Mouse (Mus musculus): ENCODE data around the gene Dmpk. TPM values are rescaled to one million over a fixed set of nuclear protein-coding genes. Genes with fewer than 3 reads are reported as not detected.
A peak's percentile ranks its signal among the peaks of the same experiment; 100 is the strongest.
"Not testable (repeated sequence)": the region's sequence is repeated elsewhere in the genome, so short reads cannot be mapped to it uniquely, and the experiment has no call there.

Gene Dmpk
- 10 to 100 TPM; 26.7 to 39.3 TPM for total RNA-seq (2021)

DNA sequence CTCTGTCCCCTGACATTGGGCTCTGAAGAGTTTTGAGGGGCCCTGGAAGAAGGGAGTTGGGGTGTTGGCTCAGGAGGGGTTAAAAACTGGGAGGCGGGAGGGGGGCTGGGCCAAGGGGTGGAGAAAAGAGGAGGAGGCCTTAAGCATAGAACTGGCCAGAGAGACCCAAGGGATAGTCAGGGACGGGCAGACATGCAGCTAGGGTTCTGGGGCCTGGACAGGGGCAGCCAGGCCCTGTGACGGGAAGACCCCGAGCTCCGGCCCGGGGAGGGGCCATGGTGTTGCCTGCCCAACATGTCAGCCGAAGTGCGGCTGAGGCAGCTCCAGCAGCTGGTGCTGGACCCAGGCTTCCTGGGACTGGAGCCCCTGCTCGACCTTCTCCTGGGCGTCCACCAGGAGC is at the start of gene Dmpk:
Gene Dmpk (plus strand): TSS at position 149 of the 400 bp plus-strand sequence.
- no peak for DNase-seq (ENCODE audit: extremely low spot score in 1 of 2, low spot score in 1 of 2)

GRCm38 (mm10) chr7:19044616-19045015 is 39.0 kb upstream of the Dmpk start:
- DNase-seq (ENCODE audit: extremely low spot score in 1 of 2, low spot score in 1 of 2), result no peak

- no peak for DNase-seq (ENCODE audit: extremely low spot score in 1 of 2, low spot score in 1 of 2)
These were observed 37.2 kb upstream of the Dmpk start for GRCm38 (mm10) chr7:19046286-19047069.

DNA sequence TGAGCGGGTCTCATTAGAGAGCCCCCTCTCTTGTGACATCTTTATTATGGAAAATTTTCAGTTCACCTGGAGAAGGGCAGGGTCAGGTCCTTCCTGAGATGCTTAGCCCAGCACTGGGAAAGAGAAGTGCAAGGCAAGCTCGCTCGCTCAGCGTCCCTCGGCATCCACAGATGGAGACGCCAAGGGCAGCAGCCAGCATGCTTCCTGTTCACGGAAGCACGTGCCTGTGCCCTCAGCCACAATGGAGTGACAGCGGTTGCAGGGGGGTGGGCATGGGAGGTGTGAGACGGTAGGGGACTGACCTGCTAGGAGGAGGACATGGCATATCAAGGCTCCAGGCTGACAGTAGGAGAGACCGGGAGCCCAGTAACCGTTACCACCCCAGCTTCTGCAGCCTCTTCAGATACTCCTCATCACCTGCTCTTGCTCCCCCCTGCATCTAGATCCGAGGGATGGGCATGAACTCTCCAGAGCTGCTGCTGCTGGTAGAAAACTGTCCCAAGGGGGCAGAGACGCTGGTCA is 35.6 kb upstream of the Dmpk start:
- no peak for DNase-seq (ENCODE audit: extremely low spot score in 1 of 2, low spot score in 1 of 2)

GRCm38 (mm10) chr7:19049252-19049651 is 34.4 kb upstream of the Dmpk start:
- DNase-seq (ENCODE audit: extremely low spot score in 1 of 2, low spot score in 1 of 2), result no peak

DNA sequence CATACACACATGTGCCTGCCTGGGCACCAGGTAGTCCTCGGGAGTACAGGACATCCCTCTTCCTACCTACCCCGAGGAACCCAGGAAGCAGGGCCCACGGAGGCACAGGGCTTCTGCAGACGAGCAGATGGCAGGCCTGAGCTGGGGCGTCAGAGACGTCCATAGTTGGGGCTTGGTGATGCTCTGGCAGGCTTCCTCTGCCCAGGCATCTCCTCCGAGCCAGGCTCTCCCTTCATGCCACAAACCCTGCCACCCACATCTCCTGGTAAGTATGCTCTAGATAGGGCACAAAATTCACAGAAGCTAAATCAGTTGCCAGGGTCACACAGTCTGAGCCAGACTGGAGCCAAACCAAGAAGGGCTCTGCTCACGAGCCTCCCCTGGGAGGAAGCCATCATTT is 33.5 kb upstream of the Dmpk start:
- DNase-seq (ENCODE audit: extremely low spot score in 1 of 2, low spot score in 1 of 2), result no peak

DNA sequence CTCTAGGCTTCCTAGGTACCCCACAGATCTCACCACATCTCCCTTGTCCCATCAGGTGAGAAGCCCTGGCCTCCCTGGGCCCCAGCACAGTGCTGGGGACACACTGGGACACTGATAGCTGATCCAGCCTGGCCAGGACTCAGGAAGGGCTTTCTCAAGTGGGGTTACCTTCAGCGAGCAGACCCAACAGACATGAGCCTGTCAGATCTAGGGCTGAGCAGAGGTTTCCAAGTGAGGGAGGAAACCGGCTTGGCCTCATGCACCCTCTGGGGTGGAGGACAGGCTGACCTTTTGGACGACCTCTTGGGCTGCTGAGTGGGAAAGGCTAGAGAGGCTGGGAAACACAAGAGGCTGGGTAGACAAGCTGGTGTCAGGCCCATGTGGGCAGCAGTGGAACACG is 32.5 kb upstream of the Dmpk start:
- no peak for DNase-seq (ENCODE audit: extremely low spot score in 1 of 2, low spot score in 1 of 2)

DNA sequence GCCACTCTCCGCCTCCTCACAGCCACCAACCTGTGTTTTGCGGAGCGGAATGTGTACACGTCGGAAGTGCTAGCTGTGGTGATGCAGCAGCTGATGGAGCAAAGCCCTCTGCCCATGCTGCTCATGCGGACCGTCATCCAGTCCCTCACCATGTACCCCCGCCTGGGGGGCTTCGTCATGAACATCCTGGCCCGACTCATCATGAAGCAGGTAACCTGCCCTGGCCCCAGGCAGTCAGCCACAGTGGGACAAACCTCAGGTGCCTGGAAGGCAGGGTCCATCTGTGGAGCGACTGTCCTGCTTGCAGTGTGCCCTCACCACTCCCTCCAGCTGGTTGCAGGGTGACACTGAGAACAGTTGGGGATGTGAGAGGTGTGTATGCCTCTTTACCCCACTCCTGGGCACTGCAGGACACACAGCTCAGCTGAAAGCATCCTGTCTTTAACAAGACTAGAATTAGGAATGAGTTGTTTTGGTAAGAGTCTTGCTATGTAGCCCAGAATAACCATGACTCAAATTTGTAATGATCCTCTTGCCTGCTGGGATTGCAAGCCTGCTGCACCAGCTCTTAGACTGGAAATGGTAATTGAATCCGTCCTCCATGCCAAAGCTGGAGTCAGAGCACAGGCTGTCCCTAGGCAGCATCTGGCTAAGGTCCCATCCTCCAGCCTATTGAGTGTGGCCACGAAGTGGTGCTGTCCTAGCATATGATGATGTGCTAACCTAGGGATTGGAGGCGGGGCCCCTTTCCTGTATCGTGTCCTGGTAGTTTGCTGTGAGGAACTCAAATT is 31.1 kb upstream of the Dmpk start:
- DNase-seq (ENCODE audit: extremely low spot score in 1 of 2, low spot score in 1 of 2), result peak in 1 of 2 experiments; percentile 43

DNA sequence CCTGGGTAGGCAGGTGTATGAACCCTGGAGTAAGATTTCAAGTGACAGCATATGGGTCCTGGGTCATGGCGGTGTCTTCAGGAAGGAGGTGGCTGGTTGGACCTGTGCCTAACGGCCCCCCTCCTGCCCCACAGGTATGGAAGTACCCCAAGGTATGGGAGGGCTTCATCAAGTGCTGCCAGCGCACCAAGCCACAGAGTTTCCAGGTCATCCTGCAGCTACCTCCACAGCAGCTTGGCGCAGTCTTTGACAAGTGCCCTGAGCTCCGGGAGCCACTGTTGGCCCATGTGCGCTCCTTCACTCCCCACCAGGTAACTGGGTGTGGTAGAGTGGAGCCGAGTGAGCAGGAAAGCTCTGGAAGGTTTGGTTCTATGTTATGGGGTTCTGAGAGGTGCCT is 30.5 kb upstream of the Dmpk start:
- DNase-seq (ENCODE audit: extremely low spot score in 1 of 2, low spot score in 1 of 2), result no peak

- DNase-seq (ENCODE audit: extremely low spot score in 1 of 2, low spot score in 1 of 2), result peak in 1 of 2 experiments; percentile 53
These were observed 29.4 kb upstream of the Dmpk start, which contains the start of gene Rsph6a for GRCm38 (mm10) chr7:19054047-19054776. Gene Rsph6a, plus strand, starts transcription at chr7:19054690.

- DNase-seq (ENCODE audit: extremely low spot score in 1 of 2, low spot score in 1 of 2), result no peak
These were observed 28.9 kb upstream of the Dmpk start for GRCm38 (mm10) chr7:19054777-19055076.

DNA sequence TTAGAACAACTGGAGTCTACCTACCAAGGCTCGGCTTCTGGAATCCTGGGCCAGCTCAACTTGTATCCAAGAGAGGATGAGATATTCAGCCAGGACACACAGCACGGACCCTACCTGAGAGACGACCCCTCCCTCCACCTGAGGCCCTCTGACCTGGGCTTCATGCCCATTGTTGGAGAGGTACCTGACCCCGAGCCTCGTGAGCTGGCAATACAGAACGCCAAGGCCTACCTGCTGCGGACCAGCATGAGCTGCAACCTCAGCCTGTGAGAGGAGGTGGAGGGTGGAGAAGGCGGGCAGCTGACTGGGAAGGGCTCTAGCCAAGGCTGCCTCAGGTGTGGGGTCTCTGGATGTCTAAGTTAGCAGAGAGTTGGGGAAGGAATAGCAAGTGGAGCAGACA is 28.5 kb upstream of the Dmpk start:
- DNase-seq (ENCODE audit: extremely low spot score in 1 of 2, low spot score in 1 of 2), result no peak

DNA sequence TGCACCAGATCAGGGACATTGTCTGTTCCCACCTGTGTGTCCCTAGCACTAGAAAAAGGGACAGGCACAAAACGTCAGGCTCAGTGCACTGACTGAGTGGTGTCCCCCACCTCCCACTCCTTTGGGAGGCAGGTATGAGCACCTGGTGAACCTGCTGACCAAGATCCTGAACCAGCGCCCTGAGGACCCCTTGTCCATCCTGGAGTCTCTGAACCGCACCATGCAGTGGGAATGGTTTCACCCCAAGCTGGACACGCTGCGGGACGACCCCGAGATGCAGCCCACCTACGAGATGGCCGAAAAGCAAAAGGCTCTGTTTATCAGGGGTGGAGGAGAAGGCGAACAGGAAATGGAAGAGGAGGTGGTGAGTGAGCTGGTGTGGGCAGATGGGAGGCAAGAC is 26.2 kb upstream of the Dmpk start:
- DNase-seq (ENCODE audit: extremely low spot score in 1 of 2, low spot score in 1 of 2), result no peak

- DNase-seq (ENCODE audit: extremely low spot score in 1 of 2, low spot score in 1 of 2), result no peak
These were observed 17.8 kb upstream of the Dmpk start for GRCm38 (mm10) chr7:19065896-19066295.

DNA sequence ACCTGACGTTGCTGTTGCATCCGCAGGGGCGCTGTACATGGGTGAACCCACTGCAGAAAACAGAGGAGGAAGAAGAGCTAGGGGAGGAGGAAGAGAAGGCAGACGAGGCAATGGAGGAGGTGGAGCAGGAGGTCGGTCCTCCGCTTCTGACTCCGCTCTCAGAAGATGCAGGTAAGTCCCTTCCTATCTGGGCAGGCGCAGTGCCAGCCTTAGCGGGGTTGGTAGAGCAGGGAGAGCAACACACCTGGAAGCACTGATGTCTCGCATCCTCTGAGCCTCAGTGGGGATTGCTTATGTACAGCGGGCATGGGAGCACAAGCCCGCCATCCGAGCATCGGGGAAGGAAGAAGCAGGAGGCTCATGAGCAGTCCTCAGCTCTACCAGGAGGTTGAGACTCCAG is 16.6 kb upstream of the Dmpk start:
- DNase-seq (ENCODE audit: extremely low spot score in 1 of 2, low spot score in 1 of 2), result no peak

DNA sequence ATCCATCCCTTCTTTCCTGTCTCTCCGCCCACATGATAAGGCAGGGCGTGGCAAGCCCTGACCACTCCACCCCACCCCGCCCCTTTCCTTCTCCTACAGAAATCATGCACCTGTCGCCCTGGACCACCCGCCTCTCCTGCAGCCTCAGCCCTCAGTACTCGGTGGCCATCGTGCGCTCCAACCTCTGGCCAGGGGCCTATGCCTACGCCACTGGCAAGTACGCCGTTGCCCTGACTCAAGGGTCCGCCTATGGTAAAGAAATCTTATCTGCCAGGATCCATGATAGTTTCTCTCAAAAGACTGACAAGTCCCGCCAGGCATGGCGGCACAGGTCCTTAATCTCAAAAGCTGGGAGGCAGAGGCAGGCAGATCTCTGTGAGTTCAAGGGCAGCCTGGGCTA is 15.7 kb upstream of the Dmpk start:
- no peak for DNase-seq (ENCODE audit: extremely low spot score in 1 of 2, low spot score in 1 of 2)

GRCm38 (mm10) chr7:19068707-19069106 is 14.9 kb upstream of the Dmpk start:
- DNase-seq (ENCODE audit: extremely low spot score in 1 of 2, low spot score in 1 of 2), result peak; percentile 65 to 87

DNA sequence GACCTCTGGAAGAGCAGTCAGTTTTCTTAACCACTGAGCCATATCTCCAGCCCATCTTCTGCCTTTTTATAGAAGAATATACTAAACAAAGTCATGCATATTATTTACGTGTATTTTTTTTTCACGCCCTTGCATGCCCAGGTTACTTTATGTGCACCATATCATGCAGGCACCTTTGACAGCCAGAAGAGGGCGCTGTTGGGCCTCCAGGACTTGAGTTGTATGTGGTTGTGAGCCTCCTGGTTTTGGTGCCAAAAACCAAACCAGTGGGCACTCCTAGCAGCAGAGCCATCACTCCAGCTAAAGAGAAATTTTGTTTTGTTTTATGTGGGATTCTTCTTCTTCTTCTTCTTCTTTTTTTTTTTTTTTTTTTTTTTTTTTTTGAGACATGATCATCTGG is 14.1 kb upstream of the Dmpk start:
- no peak for DNase-seq (ENCODE audit: extremely low spot score in 1 of 2, low spot score in 1 of 2)

GRCm38 (mm10) chr7:19071024-19071423 is 12.6 kb upstream of the Dmpk start:
- not testable (repeated sequence) for DNase-seq (ENCODE audit: extremely low spot score in 1 of 2, low spot score in 1 of 2)

GRCm38 (mm10) chr7:19073504-19073903 is 10.1 kb upstream of the Dmpk start:
- peak in 1 of 2 experiments; percentile 61 for DNase-seq (ENCODE audit: extremely low spot score in 1 of 2, low spot score in 1 of 2)

GRCm38 (mm10) chr7:19074494-19074893 is 9.2 kb upstream of the Dmpk start:
- no peak for DNase-seq (ENCODE audit: extremely low spot score in 1 of 2, low spot score in 1 of 2)

Measured in layer of hippocampus, postnatal 25 days (tissue).